Mouse (Mus musculus) right cerebral cortex, postnatal 10 days (tissue): ENCODE measurements around the gene Rabgap1l.

Experiments used
- DNase-seq, 2 experiments: peaks; one replicate each; pipeline ENCODE4 v3.0.0; 2021; ENCODE audit warnings: low spot score in 2 of 2

Gene Rabgap1l

GRCm38 (mm10) chr1:160792686-160793355 is at the start of gene Rabgap1l:
Gene Rabgap1l, minus strand, starts transcription at chr1:160793211.
- peak; percentile 89 to 90 for DNase-seq

DNA sequence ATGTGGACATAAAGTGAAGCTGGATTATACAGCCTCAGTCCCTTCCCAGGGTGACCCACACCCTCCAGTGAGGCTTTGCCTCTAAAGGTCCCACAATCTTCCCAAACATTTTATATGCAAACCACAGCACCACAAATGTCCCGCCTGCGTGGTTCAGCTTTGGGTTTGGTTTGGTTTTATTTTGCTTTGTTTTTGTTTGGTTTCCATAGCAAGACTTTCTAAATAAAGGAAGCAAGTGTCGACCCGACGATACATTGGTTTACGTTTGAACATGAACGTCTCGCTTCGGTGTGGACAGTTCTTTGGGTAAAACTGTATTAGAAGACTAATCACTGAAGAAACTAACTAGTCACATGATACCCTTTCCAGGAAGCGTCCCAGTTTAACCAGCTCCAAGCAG is 49.6 kb upstream of the Rabgap1l start:
- no peak for DNase-seq

DNA sequence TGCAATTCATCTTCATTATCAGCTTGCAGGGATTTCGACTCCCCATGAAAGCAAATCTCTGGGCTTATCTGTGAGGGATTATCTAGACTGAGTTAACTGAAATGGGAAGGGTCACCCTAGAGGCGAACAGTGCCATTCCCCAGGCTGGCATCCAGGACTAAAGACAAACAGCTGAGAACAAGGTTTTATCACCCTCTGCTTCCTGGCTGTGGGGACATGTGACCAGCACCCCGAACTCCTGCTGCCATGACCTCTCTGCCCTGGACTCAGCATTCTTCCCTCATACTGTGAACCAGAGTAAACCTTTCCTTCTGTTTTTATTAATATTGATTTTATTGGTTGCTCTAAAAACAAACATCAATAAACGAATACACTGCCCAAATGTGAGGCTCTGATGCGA is 47.6 kb upstream of the Rabgap1l start:
- DNase-seq = no peak

- DNase-seq = no peak
These were observed 46.1 kb upstream of the Rabgap1l start for GRCm38 (mm10) chr1:160839095-160839494.

DNA sequence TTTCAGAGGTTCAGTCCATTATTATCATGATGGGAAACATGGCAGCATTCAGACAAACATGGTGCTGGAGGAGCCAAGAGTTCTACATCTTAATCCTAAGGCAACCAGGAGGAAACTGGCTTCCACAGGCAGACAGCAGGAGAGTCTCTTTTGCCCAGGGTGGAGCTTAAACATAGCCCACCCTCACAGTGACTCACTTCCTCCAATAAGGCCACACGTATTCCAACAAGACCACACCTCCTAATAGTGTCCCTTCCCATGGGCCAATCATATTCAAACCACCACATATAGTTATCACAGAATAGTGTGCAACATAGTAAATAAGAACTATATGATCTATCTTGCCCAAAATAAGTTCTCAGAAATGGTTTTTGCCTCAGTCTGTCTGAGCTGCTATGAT is 41.4 kb upstream of the Rabgap1l start:
- no peak for DNase-seq

DNA sequence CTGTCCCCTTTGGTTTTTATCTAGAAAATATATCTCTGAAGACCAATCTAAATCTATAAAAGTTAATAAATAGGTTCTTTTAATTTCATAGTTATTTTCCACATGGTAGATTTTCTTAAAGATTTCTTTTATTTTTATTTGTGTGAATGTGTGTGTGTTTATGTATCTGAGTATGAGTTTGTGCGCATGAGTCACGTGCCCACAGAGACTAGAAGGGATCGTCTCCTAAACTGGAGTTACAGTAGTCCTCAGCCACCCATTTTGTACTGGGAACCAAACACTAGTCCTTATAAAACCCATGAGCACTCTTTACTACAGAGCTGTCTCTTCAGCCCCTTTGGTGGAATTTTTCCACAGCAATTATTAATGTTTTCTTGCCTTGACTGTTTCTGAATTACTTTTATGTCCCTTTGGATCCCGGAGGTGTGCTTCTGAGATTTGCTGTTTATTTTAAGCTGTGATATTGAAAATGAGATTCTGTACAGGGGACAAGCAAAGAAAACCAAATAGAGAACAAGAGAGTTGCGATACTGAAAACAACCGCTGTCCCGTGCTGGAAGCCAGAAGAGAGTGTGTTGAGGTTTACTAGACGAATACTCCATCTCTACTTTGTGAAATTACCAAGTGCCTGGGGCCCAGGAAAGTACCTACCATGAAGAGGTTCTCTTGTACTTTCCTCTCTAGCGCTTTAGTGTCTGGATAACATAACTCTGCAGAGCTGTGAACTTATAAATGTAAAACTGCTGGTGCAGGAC is 39.4 kb upstream of the Rabgap1l start:
- DNase-seq = no peak

- no peak for DNase-seq
These were observed 37.8 kb upstream of the Rabgap1l start for GRCm38 (mm10) chr1:160830608-160831498.

GRCm38 (mm10) chr1:160825441-160825856 is 32.4 kb upstream of the Rabgap1l start:
- DNase-seq = no peak

- DNase-seq = no peak
These were observed 30.6 kb upstream of the Rabgap1l start for GRCm38 (mm10) chr1:160823638-160824037.

DNA sequence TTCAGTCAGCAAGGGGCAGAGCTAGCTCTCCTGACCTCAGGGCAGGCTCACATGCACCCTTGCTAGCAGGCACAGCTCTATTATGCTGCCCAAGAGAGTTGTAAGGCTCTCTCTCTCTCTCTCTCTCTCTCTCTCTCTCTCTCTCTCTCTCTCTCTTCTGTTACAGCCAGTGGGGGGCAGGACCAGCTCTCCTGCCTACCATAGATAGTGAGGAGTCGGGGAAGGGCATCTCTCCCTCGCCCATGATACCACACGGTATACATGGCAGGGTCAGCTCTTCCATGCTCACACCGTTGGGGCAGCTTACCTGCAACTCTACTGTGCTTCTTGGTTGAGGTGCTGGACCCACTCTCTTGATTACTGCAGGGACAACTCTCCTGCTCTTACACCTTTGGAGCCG is 21.2 kb upstream of the Rabgap1l start:
- no peak for DNase-seq

- no peak for DNase-seq
These were observed 19.4 kb upstream of the Rabgap1l start for GRCm38 (mm10) chr1:160812428-160812827.

DNA sequence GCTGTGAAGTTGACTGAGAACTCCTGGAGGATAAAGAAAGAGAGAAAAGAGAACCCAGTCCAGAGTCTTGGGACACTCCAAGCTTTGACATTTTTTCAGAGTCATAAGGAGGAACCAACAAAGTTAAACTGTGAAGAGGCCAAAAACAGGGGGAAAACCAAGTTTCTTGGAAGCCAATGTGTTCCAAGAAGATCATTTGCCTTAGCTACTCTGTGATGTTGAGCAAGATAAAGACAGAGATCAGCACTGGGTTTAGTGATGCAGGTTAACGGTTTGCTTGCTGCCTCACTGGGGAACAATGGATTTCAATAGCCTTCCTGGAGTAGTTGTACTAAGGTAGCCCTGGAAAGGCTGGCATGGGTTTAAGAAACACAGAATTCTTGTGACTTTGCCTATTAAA is 18.9 kb upstream of the Rabgap1l start:
- no peak for DNase-seq

GRCm38 (mm10) chr1:160805268-160805667 is 12.3 kb upstream of the Rabgap1l start:
- no peak for DNase-seq

GRCm38 (mm10) chr1:160799972-160800371 is 7.0 kb upstream of the Rabgap1l start:
- DNase-seq = peak in 1 of 2 experiments; percentile 29

DNA sequence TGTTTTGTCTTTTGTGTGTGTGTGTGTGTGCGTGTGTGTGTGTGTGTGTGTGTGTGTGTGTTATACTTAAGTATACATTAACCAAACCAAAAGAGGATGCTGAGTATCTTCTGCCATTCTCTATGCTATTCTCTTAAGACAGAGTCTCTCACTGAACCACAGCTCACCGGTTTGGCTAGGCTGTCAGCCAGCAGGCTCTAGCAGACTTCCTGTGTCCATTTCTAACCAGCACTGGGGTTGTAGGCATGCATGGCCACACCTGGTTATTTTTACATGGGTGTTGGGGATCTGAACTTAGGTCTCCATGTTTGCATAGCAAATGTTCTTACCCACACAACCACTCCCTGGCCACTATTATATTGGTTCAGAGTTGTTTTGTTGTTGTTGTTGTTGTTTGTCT is 2.0 kb upstream of the Rabgap1l start:
- DNase-seq = no peak

- no peak for DNase-seq
These were observed 1.1 kb upstream of the Rabgap1l start for GRCm38 (mm10) chr1:160793791-160794757.

DNA sequence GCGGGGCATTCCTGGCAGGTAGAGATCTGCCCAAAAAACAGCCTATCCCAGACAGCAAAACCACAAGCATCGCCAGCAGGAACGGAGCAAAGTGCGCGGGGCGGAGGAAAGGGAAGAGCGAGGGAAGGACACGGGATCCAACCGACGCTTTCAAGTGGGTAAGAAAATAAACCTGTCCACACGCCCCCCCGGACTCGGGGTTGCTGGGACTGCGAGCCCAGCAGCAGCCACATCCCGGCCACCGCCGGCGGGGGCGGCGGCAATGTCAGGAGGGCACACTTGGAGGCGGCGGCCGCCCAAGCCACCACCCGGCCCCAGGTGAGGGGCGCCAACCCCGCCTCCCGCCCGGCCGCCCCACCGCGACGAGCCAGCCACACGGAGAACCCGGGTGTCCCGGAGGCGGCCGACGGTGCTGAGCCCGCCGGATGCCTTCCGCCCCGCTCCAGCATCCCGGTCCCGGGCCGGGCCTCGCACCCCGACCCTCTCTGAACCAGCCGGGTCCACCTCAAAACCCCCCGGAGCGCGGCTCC is 790 bp downstream of the Rabgap1l start:
- peak; percentile 37 to 53 for DNase-seq

DNA sequence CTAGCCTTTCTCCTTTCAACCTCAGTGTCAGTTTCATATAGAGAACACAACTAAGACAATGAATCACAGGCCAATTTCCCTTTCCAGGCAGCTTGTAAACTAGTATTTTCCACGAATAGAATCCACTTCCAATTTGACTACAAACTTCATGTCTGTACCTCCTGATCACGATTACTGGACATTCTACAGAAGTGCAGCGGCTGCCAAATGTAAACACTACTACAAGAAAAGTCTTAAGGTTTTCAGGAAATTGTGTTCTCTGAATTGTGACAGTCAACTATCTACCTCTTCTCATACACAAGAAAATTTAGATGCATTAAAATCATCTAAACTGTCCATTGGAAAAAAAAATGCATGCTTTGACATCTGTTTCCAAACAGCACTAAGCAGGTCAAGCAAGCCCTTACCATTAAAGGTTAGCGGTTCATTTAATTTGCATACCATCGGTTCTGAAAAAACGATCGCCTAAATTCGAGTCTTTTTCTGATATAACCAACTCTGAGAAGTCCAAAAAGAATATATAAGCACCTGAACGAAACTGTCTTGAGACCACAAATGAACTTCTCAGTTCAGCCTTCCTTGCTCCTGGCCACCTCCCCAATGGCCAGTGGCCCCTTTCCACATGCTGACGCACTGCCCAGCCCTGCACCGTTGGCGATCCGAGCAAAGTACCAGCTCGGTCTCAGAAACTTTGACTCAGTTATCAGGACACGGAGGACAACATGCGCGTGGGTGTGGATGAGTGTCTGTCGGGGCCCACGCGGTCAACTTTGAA is 1.4 kb downstream of the Rabgap1l start:
- DNase-seq = no peak

- no peak for DNase-seq
These were observed 2.4 kb downstream of the Rabgap1l start for GRCm38 (mm10) chr1:160790630-160791029.

GRCm38 (mm10) chr1:160789876-160790275 is 3.1 kb downstream of the Rabgap1l start:
- no peak for DNase-seq
